Mouse (Mus musculus) ES-E14 (cell line): ENCODE measurements around the gene Myh3. TPM values are rescaled to one million over a fixed set of nuclear protein-coding genes. Genes with fewer than 3 reads are reported as not detected.
A peak's percentile ranks its signal among the peaks of the same experiment; 100 is the strongest.

ENCODE experiments used
- DNase-seq: peaks from one replicate; pipeline ENCODE4 v3.0.0-alpha.2; 2013; ENCODE audit warnings: low read depth, low spot score
- H3K27ac ChIP-seq: 2 replicates; pipeline ENCODE4 v1.5.1; 2012; ENCODE audit warnings: low read depth, mild to moderate bottlenecking, low read length, moderate library complexity, mixed read lengths; ENCODE audit not compliant: poor library complexity, insufficient read depth, severe bottlenecking
- H3K36me3 ChIP-seq: 2 replicates; pipeline ENCODE4 v1.6.1; 2012; ENCODE audit warnings: mild to moderate bottlenecking, low read length, moderate library complexity, mixed read lengths; ENCODE audit not compliant: control insufficient read depth, poor library complexity, insufficient read depth, severe bottlenecking
- H3K4me1 ChIP-seq, 2 experiments: fragments of 150-350 bp in 1 of 2; sonication (generic) in 1 of 2; 2 replicates each; pipeline ENCODE4 v1.6.1; 2012; ENCODE audit warnings: low read length in 2 of 2, mild to moderate bottlenecking in 1 of 2, mixed read lengths in 1 of 2; ENCODE audit not compliant: control insufficient read depth in 2 of 2, insufficient read depth in 2 of 2, poor library complexity in 1 of 2
- H3K4me3 ChIP-seq, 2 experiments: fragments of 150-350 bp in 1 of 2; sonication (generic) in 1 of 2; 2 replicates each; pipeline ENCODE4 v1.5.1; 2012; ENCODE audit warnings: low read length in 2 of 2, low read depth in 1 of 2, mild to moderate bottlenecking in 1 of 2, mixed read lengths in 1 of 2; ENCODE audit not compliant: insufficient read depth in 1 of 2, poor library complexity in 1 of 2, severe bottlenecking in 1 of 2
- H3K9ac ChIP-seq: 2 replicates; pipeline ENCODE4 v1.6.1; 2012; ENCODE audit warnings: low read depth, mild to moderate bottlenecking, low read length, mixed read lengths; ENCODE audit not compliant: poor library complexity, insufficient read depth, severe bottlenecking
- H3K9me3 ChIP-seq: fragments of 150-350 bp; sonication (generic); 2 replicates; pipeline ENCODE4 v1.6.1; 2012; ENCODE audit warnings: low read depth, mild to moderate bottlenecking, low read length; ENCODE audit not compliant: control insufficient read depth, insufficient read depth
- CHD2 ChIP-seq: IDR thresholded peaks from 2 replicates; pipeline ENCODE4 v1.6.1; 2014; ENCODE audit warnings: mild to moderate bottlenecking, low read depth, low read length, inconsistent platforms
- HCFC1 ChIP-seq: IDR thresholded peaks from 2 replicates; pipeline ENCODE4 v1.6.1; 2012; ENCODE audit warnings: low read length, inconsistent platforms, borderline replicate concordance; ENCODE audit not compliant: insufficient read depth
- MAFK ChIP-seq: IDR thresholded peaks from 2 replicates; pipeline ENCODE4 v1.6.1; 2014; ENCODE audit warnings: mild to moderate bottlenecking, low read depth, low read length, inconsistent platforms; ENCODE audit not compliant: insufficient read depth
- ZC3H11A ChIP-seq: IDR thresholded peaks from 2 replicates; pipeline ENCODE4 v1.6.1; 2012; ENCODE audit warnings: low read depth, mild to moderate bottlenecking, inconsistent platforms, low read length, borderline replicate concordance
- ZNF384 ChIP-seq: IDR thresholded peaks from 2 replicates; pipeline ENCODE4 v1.6.1; 2012; ENCODE audit warnings: low read depth, low read length, inconsistent platforms
- in situ Hi-C, 2 experiments: fragments of 600-800 bp; cut with MboI; formaldehyde crosslinking; loops; one replicate each; pipeline ENCODE4 v1.15.1; 2025; ENCODE audit warnings: low sequenced_read_pairs in 2 of 2, inconsistent platforms in 1 of 2; ENCODE audit not compliant: unreplicated experiment in 2 of 2
- total RNA-seq: library from RNA; depleted of rRNA; stranded (reverse); fragments of 300-350 nt; gene quantifications from 2 replicates; pipeline ENCODE4 v1.2.3, GENCODE M21; 2012

The Myh3 gene
- total RNA-seq, 1 experiment = 1.3 TPM

DNA sequence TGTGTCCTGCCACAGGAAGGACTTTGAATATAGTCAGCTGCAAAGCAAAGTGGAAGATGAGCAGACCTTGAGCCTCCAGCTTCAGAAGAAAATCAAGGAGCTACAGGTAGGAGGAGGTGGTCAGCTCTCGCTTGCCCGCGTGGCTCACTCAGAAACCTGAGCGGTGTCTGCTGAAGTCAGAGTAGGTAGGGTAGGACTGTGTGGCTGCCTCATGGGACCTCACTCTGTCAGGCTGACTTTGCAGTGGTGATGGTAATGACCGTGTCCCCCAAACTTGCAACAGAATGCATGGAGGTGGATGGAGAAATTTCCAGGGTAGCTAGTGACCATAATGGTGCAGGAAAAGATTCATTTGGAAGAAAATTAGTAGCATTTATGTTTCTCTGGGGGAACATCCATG, 15.6 kb downstream of the Myh3 start:
- in situ Hi-C loops = no loop called here
- H3K9me3 ChIP-seq = no peaks in the 10 kb centered on the region
- no peak for DNase-seq
- TF ChIP-seq ZC3H11A (no peak), CHD2 (no peak)
- no peaks in the 10 kb centered on the region for H3K36me3 ChIP-seq
- 0 out of 4 replicates have a peak, but pooled peaks cover 0 to 2% of the 10 kb centered on the region in 2 experiments for H3K4me1 ChIP-seq
- H3K27ac ChIP-seq = no peak overlapping the region
- H3K4me3 ChIP-seq = no peak overlapping the region
- no peak overlapping the region for H3K9ac ChIP-seq

GRCm38 (mm10) chr11:67094470-67094869, 16.4 kb downstream of the Myh3 start:
- Histone ChIP-seq H3K4me1 (peaks cover 0 to 2% of the 10 kb centered on the region in 2 experiments; a peak in 1 of 4 replicates), H3K9me3 (no peaks in the 10 kb centered on the region), H3K9ac (peak overlapping the region; percentile 11; the same call in 1 of the 2 replicates), H3K27ac (no peak overlapping the region), H3K36me3 (no peaks in the 10 kb centered on the region), H3K4me3 (peak overlapping the region; percentile 30 to 45; a peak in 3 of 4 replicates)
- TF ChIP-seq HCFC1 (no peak), MAFK (no peak), ZC3H11A (no peak), CHD2 (no peak), ZNF384 (no peak)
- DNase-seq = no peak
- in situ Hi-C loops = no loop called here

DNA sequence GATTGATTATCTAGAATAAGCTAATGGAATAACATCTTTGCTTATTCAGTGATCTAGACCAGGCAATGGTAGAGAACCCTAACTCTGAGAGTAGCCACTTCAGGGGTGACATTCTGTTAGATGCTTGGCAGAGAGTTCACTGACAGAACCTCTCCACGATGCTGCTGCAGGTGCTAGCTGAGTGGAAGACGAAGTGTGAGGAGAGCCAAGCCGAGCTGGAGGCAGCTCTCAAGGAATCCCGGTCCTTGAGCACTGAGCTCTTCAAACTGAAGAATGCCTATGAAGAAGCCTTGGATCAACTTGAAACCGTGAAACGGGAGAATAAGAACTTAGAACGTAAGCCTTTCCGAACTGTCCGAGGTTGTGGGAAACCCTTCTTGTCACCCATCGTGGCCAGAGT, 19.6 kb downstream of the Myh3 start:
- Histone ChIP-seq H3K9me3 (no peaks in the 10 kb centered on the region), H3K4me1 (peaks cover 2 to 3% of the 10 kb centered on the region in 2 experiments; a peak in 1 of 4 replicates), H3K4me3 (no peak overlapping the region), H3K36me3 (no peaks in the 10 kb centered on the region), H3K27ac (no peak overlapping the region), H3K9ac (no peak overlapping the region)
- DNase-seq = no peak
- no peak for TF ChIP-seq CHD2
- TF ChIP-seq MAFK = no peak
- no peak for TF ChIP-seq ZC3H11A
- TF ChIP-seq ZNF384 = no peak
- no peak for TF ChIP-seq HCFC1
- in situ Hi-C loops = no loop called here

GRCm38 (mm10) chr11:67098427-67098826, 20.3 kb downstream of the Myh3 start:
- DNase-seq = no peak
- TF ChIP-seq ZC3H11A (no peak), MAFK (no peak), ZNF384 (no peak), CHD2 (no peak), HCFC1 (no peak)
- H3K27ac ChIP-seq = no peak overlapping the region
- H3K4me3 ChIP-seq = no peak overlapping the region
- peaks cover 2 to 3% of the 10 kb centered on the region in 2 experiments; a peak in 1 of 4 replicates for H3K4me1 ChIP-seq
- in situ Hi-C loops = no loop called here
- no peaks in the 10 kb centered on the region for H3K9me3 ChIP-seq
- no peaks in the 10 kb centered on the region for H3K36me3 ChIP-seq
- H3K9ac ChIP-seq = no peak overlapping the region

- TF ChIP-seq HCFC1 (no peak), MAFK (no peak), ZC3H11A (no peak), ZNF384 (no peak), CHD2 (no peak)
- DNase-seq = no peak
- Histone ChIP-seq H3K4me3 (no peak overlapping the region), H3K9ac (no peak overlapping the region), H3K4me1 (peaks cover 0 to 3% of the 10 kb centered on the region in 2 experiments; a peak in 1 of 4 replicates), H3K36me3 (no peaks in the 10 kb centered on the region), H3K27ac (no peak overlapping the region), H3K9me3 (no peaks in the 10 kb centered on the region)
- in situ Hi-C loops = no loop called here
Measured at GRCm38 (mm10) chr11:67099241-67099640, 21.1 kb downstream of the Myh3 start.
